Mouse (Mus musculus) fibroblast of lung, adult 2 months (primary cell): ENCODE results near the gene Smim5.
"Not testable (repeated sequence)": the region's sequence is repeated elsewhere in the genome, so short reads cannot be mapped to it uniquely, and the experiment has no call there.

Experiments used
- DNase-seq: peaks from one replicate; pipeline ENCODE4 v3.0.0-alpha.2; 2011; ENCODE audit warnings: low read depth

The Smim5 gene

GRCm38 (mm10) chr11:115899486-115900266, at the start of gene Smim5:
Smim5 (plus strand) TSS chr11:115899966.
- DNase-seq: peak; percentile 51

DNA sequence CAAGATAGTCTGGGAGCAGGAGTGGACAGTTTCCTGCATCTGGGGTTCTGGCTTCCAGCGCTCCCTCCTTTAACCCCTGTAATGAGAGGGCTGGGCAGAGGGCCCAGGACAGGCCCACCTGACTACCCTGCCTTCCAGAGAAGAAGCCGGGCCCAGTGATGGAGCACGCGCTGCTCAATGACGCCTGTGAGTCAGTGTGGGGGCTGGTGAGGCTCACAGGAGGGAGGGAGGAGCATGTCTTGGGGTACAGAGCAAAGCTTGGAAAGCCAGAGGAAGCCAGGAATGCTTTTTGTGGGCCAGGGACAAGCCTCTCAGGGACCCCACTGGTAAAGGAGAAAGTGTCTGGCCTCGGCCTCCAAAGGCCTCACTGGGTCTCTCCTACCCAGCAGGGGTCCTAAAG, 45.1 kb upstream of the Smim5 start:
- DNase-seq: no peak

DNA sequence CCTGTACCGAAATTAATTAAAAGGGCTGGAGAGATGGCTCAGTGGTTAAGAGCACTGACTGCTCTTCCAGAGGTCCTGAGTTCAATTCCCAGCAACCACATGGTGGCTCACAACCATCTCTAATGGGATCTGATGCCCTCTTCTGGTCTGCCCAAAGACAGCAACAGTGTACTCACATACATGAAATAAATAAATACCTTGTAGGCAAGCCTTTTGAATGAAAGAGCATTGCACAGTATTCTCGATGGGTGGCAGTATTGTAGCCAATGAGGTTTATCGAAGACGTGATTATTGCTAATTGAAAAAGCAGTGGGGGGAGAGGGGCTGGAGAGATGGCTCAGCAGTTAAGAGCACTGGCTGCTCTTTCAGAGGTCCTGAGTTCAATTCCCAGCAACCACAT, 42.6 kb upstream of the Smim5 start:
- not testable (repeated sequence) for DNase-seq

- no peak for DNase-seq
These were observed 41.8 kb upstream of the Smim5 start for GRCm38 (mm10) chr11:115857936-115858335.

DNA sequence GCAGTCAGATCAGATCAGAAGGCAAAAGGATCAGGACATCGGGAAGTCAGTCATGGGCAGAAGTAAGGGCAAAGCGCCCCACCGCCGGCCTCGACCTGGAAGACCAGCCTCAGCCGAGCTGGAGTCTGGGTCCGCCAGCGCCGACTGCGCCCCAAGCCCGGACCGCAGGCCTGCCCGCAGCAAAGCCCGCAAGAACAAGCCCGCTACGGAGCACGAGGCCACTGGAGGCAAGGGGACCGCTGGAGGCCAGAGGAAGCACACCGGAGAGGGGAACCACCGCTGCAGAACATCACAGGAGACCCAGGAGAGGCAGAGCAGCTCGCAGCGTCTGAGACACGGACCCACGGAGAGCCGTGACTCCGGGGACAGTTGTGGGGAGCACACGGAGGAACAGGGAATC, 41.4 kb upstream of the Smim5 start, which contains the start of gene Myo15b:
Gene Myo15b (plus strand): TSS at position 53 of the 400 bp plus-strand sequence.
- no peak for DNase-seq

DNA sequence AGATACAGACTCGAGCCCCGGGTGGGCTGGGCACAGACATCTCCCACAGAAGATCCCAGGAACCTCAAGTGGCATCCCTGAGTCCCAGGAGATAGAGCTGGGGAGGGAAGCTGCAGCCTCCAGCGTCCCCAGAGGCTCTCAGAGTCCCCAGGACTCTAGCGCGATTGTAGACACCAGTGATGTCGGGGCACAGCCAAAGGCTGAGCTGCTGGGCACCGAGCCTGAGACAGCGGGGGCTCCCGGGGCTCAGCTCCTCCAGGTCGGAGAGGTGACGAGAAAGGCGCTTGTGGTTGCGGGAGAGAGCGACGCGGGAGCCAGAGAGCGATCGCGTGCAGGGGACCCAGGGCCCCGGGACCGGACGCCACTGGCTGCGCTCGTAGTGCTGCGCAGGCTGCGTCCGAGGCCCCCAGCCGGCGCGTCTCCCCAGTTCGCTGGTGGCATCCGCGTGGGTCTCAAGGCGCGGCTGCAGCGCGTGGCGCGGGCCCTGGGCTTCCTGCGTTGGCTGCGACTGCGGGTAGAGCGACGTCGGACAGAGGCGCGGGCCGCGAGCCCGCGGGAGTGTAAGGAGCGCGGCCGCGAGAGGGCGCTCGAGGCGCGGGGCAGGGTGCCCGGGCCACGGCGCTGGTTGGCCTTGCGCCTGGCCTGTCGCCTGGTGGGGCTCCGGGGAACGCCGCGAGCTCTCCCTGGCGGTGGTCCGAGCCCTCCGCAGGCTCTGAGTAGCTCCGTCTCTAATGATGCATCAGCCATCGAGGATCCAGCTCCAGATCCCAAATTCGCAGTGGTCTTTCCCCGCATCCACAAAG, 40.4 kb upstream of the Smim5 start:
- DNase-seq: peak; percentile 40

- DNase-seq: no peak
These were observed 35.9 kb upstream of the Smim5 start for GRCm38 (mm10) chr11:115863895-115864294.

GRCm38 (mm10) chr11:115869393-115869792, 30.4 kb upstream of the Smim5 start:
- no peak for DNase-seq

- DNase-seq: no peak
These were observed 27.3 kb upstream of the Smim5 start for GRCm38 (mm10) chr11:115872437-115872836.

DNA sequence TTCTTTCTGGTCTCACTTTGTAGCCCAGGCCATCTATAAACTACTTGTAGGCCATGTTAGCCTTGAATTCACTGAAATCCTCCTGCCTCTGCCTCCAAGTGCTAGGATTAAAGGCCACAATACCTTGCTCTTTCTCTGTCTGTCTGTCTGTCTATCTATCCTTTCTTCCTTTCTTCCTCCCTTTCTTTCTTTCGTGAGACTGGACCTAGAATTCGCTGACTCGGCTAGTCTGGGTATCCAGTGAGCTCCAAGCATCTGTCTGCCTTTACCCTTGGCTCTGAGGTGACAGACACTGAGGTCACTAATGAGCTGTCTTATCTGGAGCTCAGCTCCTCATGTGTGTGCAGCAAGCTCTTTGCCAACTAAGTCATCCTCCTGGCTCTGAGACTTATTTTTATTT, 23.8 kb upstream of the Smim5 start:
- DNase-seq: no peak

- no peak for DNase-seq
These were observed 23.3 kb upstream of the Smim5 start for GRCm38 (mm10) chr11:115876438-115876837.

- DNase-seq: no peak
These were observed 22.5 kb upstream of the Smim5 start for GRCm38 (mm10) chr11:115877174-115877755.

DNA sequence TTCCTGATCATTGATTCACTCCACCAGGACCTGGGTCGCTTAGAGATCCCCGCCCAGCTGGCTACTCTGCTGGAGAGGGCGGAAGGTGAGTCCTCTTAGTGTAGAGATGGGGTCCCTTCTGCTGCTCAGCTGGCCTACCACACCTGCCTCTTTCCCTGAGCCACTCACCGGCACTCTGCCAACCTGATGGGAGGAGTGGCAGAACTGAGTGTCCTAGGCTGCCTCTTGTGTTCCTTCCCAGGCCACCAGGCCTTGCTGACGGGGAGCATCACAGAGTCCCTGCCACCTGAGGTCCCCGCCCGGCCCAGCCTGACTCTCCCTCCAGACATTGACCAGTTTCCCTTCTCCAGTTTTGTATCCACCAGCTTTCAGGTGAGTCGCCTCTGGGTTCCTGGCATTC, 21.7 kb upstream of the Smim5 start:
- no peak for DNase-seq

DNA sequence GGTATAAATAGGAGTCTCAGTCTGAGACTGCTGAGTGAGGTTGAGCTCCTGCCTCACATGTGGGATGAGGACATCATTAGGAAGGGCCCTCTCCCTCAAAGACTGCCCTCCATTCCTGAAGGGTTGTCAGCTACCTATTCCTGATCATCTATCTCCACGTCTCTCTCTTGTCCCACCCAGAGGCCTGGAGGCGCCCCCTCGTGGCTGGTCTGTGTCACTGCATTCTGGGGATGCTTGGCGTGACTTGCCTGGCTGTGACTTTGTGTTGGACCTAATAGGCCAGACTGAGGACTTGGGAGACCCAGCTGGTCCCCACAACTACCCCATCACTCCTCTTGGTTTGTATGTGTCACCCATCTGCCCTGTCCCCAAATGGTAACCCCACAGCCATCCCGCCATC, 18.8 kb upstream of the Smim5 start:
- no peak for DNase-seq

- DNase-seq: no peak
These were observed 16.5 kb upstream of the Smim5 start for GRCm38 (mm10) chr11:115883251-115883650.

GRCm38 (mm10) chr11:115884361-115884760, 15.4 kb upstream of the Smim5 start:
- no peak for DNase-seq

DNA sequence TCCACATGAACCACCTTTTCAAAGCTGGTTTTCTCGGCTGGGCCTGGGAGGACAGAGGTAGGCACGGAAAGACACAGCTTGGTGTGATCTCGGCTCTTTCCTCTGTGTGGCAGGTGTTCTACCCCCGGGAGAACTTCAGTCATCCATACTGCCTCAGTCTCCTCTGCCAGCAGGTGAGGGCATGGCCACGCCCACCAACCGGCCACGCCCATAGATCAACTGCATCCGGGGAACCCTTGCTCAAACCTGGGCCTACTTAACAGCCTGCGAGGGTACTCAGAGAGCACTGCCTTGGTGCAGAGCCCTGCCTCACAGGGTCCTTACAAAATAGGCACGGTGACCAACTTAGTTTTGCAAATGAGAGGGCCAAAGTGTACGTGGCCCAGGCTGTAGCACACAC, 14.5 kb upstream of the Smim5 start:
- DNase-seq: no peak

GRCm38 (mm10) chr11:115886446-115886845, 13.3 kb upstream of the Smim5 start:
- no peak for DNase-seq

- no peak for DNase-seq
These were observed 11.7 kb upstream of the Smim5 start for GRCm38 (mm10) chr11:115888020-115888419.

GRCm38 (mm10) chr11:115889159-115889558, 10.6 kb upstream of the Smim5 start:
- no peak for DNase-seq

GRCm38 (mm10) chr11:115892213-115892612, 7.6 kb upstream of the Smim5 start:
- DNase-seq: no peak

DNA sequence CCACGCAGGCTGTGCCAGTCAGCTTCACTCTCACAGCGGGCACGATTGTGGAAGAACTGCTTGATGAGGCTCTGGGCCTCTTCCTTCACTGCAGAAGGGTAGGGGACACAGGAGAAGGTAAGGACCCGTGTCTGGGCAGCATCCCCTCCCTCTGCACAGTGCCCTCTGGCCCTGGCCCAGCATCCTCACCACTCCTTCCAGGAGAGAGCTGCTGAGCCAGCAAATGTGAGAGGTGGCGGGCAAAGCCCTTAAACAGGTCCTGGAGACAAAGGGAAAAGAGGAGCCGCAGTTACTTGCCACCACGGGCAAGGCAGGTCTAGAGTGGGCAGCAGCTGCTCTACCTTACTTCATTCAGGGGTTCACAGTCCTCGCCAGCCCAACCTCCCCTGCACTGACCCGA, 6.7 kb upstream of the Smim5 start:
- no peak for DNase-seq
